Mouse (Mus musculus) heart, postnatal 14 days (tissue): ENCODE measurements around the gene Spef1. TPM values are rescaled to one million over a fixed set of nuclear protein-coding genes. Genes with fewer than 3 reads are reported as not detected.

Source experiments
- DNase-seq, 2 experiments: peaks; one replicate each; pipeline ENCODE4 v3.0.0; 2021 to 2022
- intact Hi-C: fragments of 180-260 bp; cut with DNase I; formaldehyde crosslinking; loops from one replicate; pipeline ENCODE4 v1.15.1; 2025
- total RNA-seq, 2 experiments: library from RNA; stranded (reverse); gene quantifications; 2 replicates each; pipeline ENCODE4 v1.2.3; 2021

Gene Spef1
- total RNA-seq, 2 experiments from 2014 or later = 7.6 to 8.3 TPM

- no peak for DNase-seq
These were observed 57.2 kb downstream of the Spef1 start for GRCm38 (mm10) chr2:131129836-131130235.

DNA sequence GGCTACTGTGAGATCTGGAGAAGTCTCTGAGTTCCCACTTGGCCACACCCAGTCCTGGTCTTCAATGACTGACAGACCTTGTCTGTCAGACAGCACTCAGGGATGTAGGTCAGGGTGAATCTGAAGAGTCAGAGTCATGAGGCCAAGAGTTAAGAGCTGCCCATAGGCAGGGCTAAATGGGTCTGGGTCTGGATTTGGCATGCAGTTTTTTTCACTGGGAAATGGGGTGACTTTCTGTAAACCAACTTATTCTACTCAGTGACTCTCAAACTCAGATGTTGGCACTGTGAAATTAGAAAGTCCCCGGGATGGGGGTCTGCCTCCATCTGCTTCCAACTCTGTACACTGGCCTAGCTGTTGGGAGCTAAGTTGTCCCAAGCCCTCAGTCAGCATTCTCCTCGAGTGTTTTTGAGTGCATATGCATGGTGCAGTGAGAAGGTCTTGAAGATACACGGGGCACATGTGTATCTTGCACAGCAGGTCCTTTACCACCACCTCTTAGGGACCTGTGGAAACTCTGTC is 58.4 kb downstream of the Spef1 start:
- intact Hi-C loops = no loop called here
- no peak for DNase-seq

More at GRCm38 (mm10) chr2:131129836-131130235, 57.2 kb downstream of the Spef1 start:
- intact Hi-C loops = no loop called here

GRCm38 (mm10) chr2:131128211-131128610 is 58.9 kb downstream of the Spef1 start:
- no peak for DNase-seq
- intact Hi-C loops = no loop called here

DNA sequence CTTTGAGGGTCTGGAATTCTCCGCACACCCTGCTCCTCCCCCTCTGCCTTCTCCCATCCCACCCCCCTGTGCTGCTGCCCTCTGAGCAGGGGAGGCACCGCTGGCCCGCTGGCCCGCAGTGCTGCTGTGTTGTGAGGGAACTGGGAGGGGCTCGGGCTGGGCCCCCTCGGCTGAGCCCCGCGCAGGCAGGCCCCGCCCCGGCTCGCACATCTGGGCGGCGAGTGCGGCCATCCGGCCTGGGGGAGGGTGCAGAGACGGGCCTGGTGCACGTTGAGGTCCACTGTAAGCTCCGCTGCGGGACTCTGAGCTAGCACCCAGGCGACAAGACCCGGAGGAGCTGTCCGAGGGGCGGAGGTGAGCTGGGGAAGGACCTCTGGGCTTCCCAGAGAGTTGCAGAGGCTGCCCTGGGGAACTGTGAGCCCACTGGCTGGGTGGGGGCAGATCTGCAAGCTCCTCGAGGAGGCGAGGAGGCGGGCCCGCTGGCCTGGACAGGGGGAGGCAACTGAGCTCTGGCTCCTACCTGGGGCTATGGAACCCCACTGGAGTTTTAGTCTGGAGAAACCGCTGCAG is 59.8 kb downstream of the Spef1 start, which contains the start of gene Hspa12b:
Gene Hspa12b, plus strand, starts transcription at position 120 of the 570 bp plus-strand sequence.
- intact Hi-C loops = loop anchor here (2.0 kb wide), 1 partner anchor 14 kb away; no protein-coding TSS in a partner anchor
- DNase-seq = peak; percentile 81 to 84

DNA sequence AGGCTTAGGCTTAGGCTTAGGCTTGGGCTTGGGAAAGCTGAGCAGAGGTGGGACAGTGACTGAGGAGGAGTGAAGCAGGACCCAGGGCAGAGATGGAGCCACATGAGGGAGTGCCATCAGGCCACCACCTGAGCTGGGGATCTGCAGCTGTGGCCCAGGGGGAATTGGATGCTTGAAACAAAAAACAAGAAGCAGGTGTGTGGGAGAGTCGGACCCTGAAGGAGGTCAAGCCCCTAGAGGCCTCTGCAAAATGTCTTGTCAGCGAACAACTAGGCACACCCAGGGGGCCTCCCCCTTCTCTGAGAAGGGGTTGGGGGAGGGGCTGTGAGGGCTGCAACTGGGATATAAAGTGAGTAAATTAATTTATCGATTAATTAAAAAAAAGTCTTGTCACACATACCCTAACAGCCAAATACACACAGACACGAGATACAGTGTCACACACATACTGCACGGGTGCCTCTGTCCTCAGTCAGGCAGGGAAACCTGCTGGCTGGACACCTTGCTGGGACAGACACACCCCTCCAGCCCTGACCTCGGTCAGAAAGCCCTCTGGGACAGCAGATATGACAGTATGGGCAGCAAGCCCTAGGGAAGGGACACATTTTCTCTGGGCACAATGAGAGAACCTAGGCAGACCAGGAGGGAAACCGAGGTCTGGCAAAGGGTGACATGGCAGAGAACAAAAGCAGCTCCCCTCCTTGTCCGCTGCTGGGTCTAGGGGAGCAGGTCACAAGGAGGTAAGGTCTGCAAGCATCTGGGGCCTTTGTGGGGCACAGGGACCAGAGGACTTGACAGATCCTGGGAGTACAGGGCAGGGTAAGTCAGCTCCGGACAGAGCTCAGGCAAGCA is 60.9 kb downstream of the Spef1 start:
- intact Hi-C loops = loop anchor here (2.0 kb wide), 1 partner anchor 15 kb away; no protein-coding TSS in a partner anchor
- no peak for DNase-seq

DNA sequence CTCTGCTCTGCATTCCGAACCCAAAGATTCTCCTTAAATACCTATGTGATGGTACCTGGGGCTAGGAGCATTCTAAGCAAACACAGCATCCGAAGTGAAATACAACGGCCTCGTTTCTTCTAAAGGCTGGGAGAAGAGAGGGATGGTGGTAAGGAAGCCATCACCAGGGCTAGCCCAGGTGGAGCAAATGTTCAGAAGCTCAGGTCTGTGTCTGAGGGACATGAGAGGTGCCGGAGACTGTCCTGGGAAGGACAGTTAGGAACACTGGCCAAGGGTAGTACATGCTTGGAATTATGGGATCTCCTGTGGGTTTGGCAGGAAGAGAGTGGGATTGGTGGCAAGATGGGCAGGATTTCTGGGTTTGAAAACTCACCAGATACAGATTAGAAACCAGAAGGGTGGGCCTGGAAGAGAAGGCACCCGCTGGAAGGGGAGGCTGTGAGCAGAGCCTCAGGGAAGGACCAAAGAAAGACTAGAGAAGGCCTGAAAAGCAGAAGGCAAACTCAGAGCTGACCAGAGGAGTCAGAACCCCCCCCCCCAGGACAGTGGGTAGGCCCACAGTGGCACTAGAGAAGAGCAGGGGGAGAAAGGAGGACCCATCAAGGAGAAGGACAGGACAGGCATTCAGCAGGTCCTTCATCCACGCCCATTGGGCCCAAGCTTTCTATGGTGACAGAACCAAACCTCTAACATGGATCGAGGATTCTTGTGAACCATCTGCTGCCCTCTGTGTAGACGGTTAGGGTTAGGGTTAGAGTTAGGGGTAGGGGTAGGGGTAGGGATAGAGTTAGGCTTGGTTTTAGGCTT is 61.7 kb downstream of the Spef1 start:
- intact Hi-C loops = no loop called here
- no peak for DNase-seq

DNA sequence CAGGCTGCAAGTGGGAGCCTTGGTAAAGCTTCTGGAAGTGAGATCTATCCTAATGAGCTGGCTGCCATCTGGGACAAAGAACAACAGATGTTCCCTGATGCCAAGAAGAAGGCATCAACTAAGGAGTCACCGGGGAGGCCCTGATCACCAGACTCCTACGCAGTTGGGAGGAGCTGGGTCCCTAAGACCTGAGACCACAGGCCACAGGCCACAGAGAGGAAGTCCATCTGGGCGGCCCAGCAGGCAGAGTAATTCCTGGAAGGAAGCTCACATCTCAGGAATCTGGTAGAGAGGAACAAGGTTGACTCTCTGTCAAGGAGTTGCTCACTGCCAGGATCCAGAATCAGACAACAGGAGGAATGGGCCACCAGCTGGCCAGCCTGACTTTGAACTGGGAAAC is 62.9 kb downstream of the Spef1 start:
- DNase-seq = no peak
- intact Hi-C loops = no loop called here

Other genes starting within 250 kb of the Spef1 start
- gene Gfra4, start 144.2 kb downstream of the Spef1 start, total RNA-seq = 1 to 10 TPM; 5.1 to 8.0 TPM
- gene Adam33, start 123.5 kb downstream of the Spef1 start, total RNA-seq = 1 to 10 TPM; 1.1 to 3.0 TPM
- 1 to 10 TPM; 1.3 to 1.5 TPM for gene Siglec1, start 100.5 kb downstream of the Spef1 start, total RNA-seq
- gene Hspa12b, start 60.0 kb downstream of the Spef1 start, total RNA-seq = 10 to 100 TPM; 42.9 to 48.2 TPM
- gene Gm11037, start 53.8 kb downstream of the Spef1 start, total RNA-seq = not detected
- gene 1700037H04Rik, start 27.2 kb downstream of the Spef1 start, total RNA-seq = 10 to 100 TPM; 11.1 to 12.2 TPM
- gene Cenpb, start 7.2 kb downstream of the Spef1 start, total RNA-seq = 10 to 100 TPM; 60.6 to 61.0 TPM
- 10 to 100 TPM; 12.2 to 14.4 TPM for gene Cdc25b, start 333 bp downstream of the Spef1 start, total RNA-seq
- gene Ap5s1, start 19.8 kb upstream of the Spef1 start, total RNA-seq = 10 to 100 TPM; 37.3 to 40.8 TPM
- gene Mavs, start 46.8 kb upstream of the Spef1 start, total RNA-seq = 10 to 100 TPM; 52.1 to 54.8 TPM
- gene Pank2, start 75.2 kb upstream of the Spef1 start, total RNA-seq = 10 to 100 TPM; 27.2 to 28.2 TPM
- 1 to 10 TPM; 3.4 to 3.9 TPM for gene Rnf24, start 165.6 kb upstream of the Spef1 start, total RNA-seq